Mouse (Mus musculus) C2C12 (cell line): Measurements from ENCODE around the gene Agap1.

Experiments used
- CEBPB ChIP-seq: IDR thresholded peaks from one replicate; pipeline ENCODE4 v1.6.1; 2011; ENCODE audit warnings: low read depth, mild to moderate bottlenecking, control low read depth, moderate library complexity
- CTCF ChIP-seq: IDR thresholded peaks from one replicate; pipeline ENCODE4 v1.5.1; 2011; ENCODE audit not compliant: control insufficient read depth, insufficient read depth, insufficient read length
- MAX ChIP-seq: IDR thresholded peaks from one replicate; pipeline ENCODE4 v1.6.1; 2011; ENCODE audit warnings: mild to moderate bottlenecking, control low read depth
- MYOD1 ChIP-seq: IDR thresholded peaks from one replicate; pipeline ENCODE4 v1.6.1; 2011; ENCODE audit warnings: low read depth; ENCODE audit not compliant: control insufficient read depth, insufficient read length
- MYOG ChIP-seq: IDR thresholded peaks from one replicate; pipeline ENCODE4 v1.6.1; 2011; ENCODE audit not compliant: control insufficient read depth, insufficient read length; ENCODE audit errors: extremely low read depth
- USF1 ChIP-seq: IDR thresholded peaks from one replicate; pipeline ENCODE4 v1.6.1; 2011; ENCODE audit warnings: low read depth, mild to moderate bottlenecking, control low read depth, moderate library complexity

GRCm38 (mm10) chr1:89756387-89756786 is 301.8 kb downstream of the Agap1 start:
- TF ChIP-seq CTCF (no peak), MYOD1 (no peak), MAX (no peak), MYOG (no peak), USF1 (no peak), CEBPB (no peak)
